Mouse (Mus musculus): ENCODE measurements at regions not wholly inside any gene's neighbourhood (a gene's known extent, or its start where the extent isn't known, plus 50 kb on each side); places are given as distances from the start of the nearest gene placed in this dataset.

DNA sequence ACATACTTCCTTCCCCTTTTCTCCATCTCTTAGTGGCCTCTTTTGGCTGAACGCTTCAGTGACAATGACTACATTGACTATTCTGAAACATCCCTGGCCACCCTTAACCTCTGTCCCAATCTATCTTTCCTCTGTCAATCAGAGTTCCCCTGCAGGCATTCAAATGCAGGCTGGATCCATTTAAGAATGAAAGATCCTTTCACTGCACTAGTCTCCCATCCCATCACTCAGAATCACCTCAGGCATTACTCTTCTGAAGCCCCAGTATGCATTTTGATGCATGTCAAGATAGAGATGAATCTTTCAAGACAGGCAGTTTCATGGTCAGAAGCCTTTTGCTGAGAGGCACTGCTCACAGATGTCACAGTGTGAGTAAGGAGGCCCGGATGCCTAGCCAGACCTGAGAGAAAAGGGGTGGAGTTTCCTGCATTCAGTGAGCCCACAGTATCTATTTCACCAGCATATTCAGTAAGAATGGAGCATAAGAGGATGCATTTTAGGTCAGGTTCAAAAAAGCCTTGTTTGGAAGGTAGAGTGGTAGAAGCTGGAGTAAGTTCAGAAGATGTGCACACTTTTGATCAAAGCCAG is 523.0 kb upstream of the Nrsn1 start:
- Histone ChIP-seq H3K27ac (peak overlapping the region; percentile 23; the same call in 1 of the 2 replicates), H3K9ac (no peak overlapping the region), H3K4me2 (replicated peaks) (no peak overlapping the region), H3K27me3 (no peaks in the 10 kb centered on the region), H3K4me3 (no peak overlapping the region), H3K4me1 (peaks cover 7% of the 10 kb centered on the region), H3K9me3 (replicated peaks) (no peaks in the 10 kb centered on the region), H3K36me3 (no peaks in the 10 kb centered on the region)
- 17% methylated on average over 2 of the region's 2 CpGs for WGBS
- ATAC-seq (ENCODE audit: low FRiP score): peak; percentile 50; the same call in 1 of the 2 replicates

- Histone ChIP-seq H3K4me1 (no peaks in the 10 kb centered on the region), H3K27me3 (no peaks in the 10 kb centered on the region), H3K4me3 (no peak overlapping the region), H3K9me3 (replicated peaks) (no peaks in the 10 kb centered on the region), H3K27ac (no peak overlapping the region), H3K36me3 (no peaks in the 10 kb centered on the region), H3K9ac (no peak overlapping the region), H3K4me2 (replicated peaks) (no peak overlapping the region)
- WGBS: 86% methylated on average over 5 of the region's 5 CpGs
- ATAC-seq (ENCODE audit: low FRiP score): no peak
These were observed 510.9 kb upstream of the Nrsn1 start for GRCm38 (mm10) chr13:25781161-25781560.

GRCm38 (mm10) chr13:25777706-25778105 is 507.4 kb upstream of the Nrsn1 start:
- no peak overlapping the region for H3K9ac ChIP-seq
- no peak for ATAC-seq (ENCODE audit: low FRiP score)
- H3K4me1 ChIP-seq: peaks cover 10% of the 10 kb centered on the region
- 89% methylated on average over 3 of the region's 3 CpGs for WGBS
- H3K36me3 ChIP-seq: no peaks in the 10 kb centered on the region
- H3K4me3 ChIP-seq: no peak overlapping the region
- no peaks in the 10 kb centered on the region for H3K27me3 ChIP-seq
- no peak overlapping the region for H3K4me2 ChIP-seq (replicated peaks)
- no peak overlapping the region for H3K27ac ChIP-seq
- no peaks in the 10 kb centered on the region for H3K9me3 ChIP-seq (replicated peaks)

GRCm38 (mm10) chr13:25774586-25775182 is 504.4 kb upstream of the Nrsn1 start:
- no peak overlapping the region for H3K9ac ChIP-seq
- H3K36me3 ChIP-seq: no peaks in the 10 kb centered on the region
- H3K9me3 ChIP-seq (replicated peaks): no peaks in the 10 kb centered on the region
- ATAC-seq (ENCODE audit: low FRiP score): no peak
- peak overlapping the region; percentile 66; the same call in 1 of the 2 replicates for H3K27ac ChIP-seq
- no peak overlapping the region for H3K4me3 ChIP-seq
- 65% methylated on average over 2 of the region's 2 CpGs for WGBS
- peaks cover 10% of the 10 kb centered on the region for H3K4me1 ChIP-seq
- no peak overlapping the region for H3K4me2 ChIP-seq (replicated peaks)
- H3K27me3 ChIP-seq: no peaks in the 10 kb centered on the region

DNA sequence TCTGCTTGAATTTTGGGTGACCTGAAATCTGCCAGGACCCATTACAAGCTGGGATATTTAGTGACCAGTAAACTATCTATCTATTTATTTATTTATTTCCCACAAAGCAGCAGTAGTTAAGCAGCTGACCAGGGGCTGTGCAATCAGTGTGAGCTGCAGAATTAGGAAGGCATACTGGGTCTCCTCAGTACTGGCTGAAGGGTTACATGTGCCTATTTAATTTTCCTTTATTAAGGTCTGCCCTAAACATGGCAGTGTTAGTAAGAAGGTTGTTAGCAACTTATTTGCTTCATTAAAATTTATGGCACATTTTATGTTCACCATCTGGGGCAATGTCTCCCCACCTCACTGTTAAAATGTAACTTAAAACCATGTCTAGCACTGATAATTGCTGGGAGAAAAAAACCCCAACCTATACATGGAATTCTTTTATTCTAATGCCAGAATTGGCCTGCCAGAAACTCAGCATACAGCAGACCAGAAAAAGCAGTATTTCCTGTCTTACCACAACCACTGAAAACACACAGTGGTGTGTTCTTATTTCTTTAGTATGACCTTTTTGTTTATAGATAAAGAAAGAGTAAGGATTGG is 484.3 kb upstream of the Nrsn1 start:
- Histone ChIP-seq H3K4me1 (peaks cover 10% of the 10 kb centered on the region; the same call in 1 of the 2 replicates), H3K9ac (no peak overlapping the region), H3K27ac (no peak overlapping the region), H3K9me3 (replicated peaks) (0 out of 2 replicates have a peak, but pooled peaks cover 5% of the 10 kb centered on the region), H3K27me3 (no peaks in the 10 kb centered on the region), H3K36me3 (no peaks in the 10 kb centered on the region), H3K4me3 (no peak overlapping the region), H3K4me2 (replicated peaks) (no peak overlapping the region)
- ATAC-seq (ENCODE audit: low FRiP score): no peak

- Histone ChIP-seq H3K36me3 (no peaks in the 10 kb centered on the region), H3K4me1 (peaks cover 10% of the 10 kb centered on the region; the same call in 1 of the 2 replicates), H3K9ac (no peak overlapping the region), H3K4me2 (replicated peaks) (no peak overlapping the region), H3K27me3 (no peaks in the 10 kb centered on the region), H3K4me3 (no peak overlapping the region), H3K27ac (peak overlapping the region; percentile 75), H3K9me3 (replicated peaks) (no peaks in the 10 kb centered on the region)
- WGBS: 46% methylated on average over 4 of the region's 4 CpGs
- peak; percentile 62; the same call in 1 of the 2 replicates for ATAC-seq (ENCODE audit: low FRiP score)
These were observed 481.1 kb upstream of the Nrsn1 start for GRCm38 (mm10) chr13:25751409-25751777.

- no peak overlapping the region for H3K9ac ChIP-seq
- H3K9me3 ChIP-seq (replicated peaks): no peaks in the 10 kb centered on the region
- H3K27me3 ChIP-seq: no peaks in the 10 kb centered on the region
- H3K4me1 ChIP-seq: peaks cover 10% of the 10 kb centered on the region; the same call in 1 of the 2 replicates
- peak overlapping the region; percentile 75 for H3K27ac ChIP-seq
- H3K36me3 ChIP-seq: no peaks in the 10 kb centered on the region
- ATAC-seq (ENCODE audit: low FRiP score): peak; percentile 94
- no peak overlapping the region for H3K4me2 ChIP-seq (replicated peaks)
- WGBS: 19% methylated on average over 8 of the region's 8 CpGs
- no peak overlapping the region for H3K4me3 ChIP-seq
These were observed 480.4 kb upstream of the Nrsn1 start for GRCm38 (mm10) chr13:25750460-25751408.

GRCm38 (mm10) chr13:25738601-25739000 is 468.3 kb upstream of the Nrsn1 start:
- no peaks in the 10 kb centered on the region for H3K36me3 ChIP-seq
- no peaks in the 10 kb centered on the region for H3K9me3 ChIP-seq (replicated peaks)
- no peaks in the 10 kb centered on the region for H3K4me1 ChIP-seq
- H3K4me2 ChIP-seq (replicated peaks): no peak overlapping the region
- no peak for ATAC-seq (ENCODE audit: low FRiP score)
- H3K4me3 ChIP-seq: no peak overlapping the region
- H3K27me3 ChIP-seq: no peaks in the 10 kb centered on the region
- 0 out of 2 replicates have a peak overlapping the region, but pooled peaks have one; percentile 12 for H3K27ac ChIP-seq
- no peak overlapping the region for H3K9ac ChIP-seq
- WGBS: 20% methylated on average over 2 of the region's 2 CpGs

DNA sequence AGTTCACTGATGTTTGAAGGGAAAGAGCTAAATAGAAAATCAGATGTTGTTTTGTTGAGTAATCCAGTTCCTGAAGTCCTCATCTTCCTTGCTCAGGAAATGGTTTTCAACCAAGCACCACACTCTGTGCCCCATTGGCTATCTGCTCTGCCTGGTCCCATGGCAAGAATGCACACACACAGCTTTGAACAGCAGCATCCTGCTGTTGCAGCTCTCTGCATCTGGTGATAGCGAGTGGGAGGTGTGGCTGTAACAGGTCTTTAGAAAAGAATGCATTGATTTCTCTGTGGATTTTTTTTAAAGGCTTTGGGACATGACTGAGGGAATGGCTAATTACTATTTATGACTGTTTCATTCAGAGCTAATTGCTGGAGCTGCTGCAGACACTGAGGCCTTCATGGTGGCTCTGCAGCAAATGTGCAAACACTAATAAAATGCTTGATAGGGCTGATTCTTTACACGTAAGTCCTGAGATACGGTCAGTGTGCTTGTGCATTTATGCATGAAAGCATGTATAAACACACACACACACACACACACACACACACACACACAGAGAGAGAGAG is 459.1 kb upstream of the Nrsn1 start:
- H3K9me3 ChIP-seq (replicated peaks): no peaks in the 10 kb centered on the region
- H3K27ac ChIP-seq: no peak overlapping the region
- H3K9ac ChIP-seq: no peak overlapping the region
- whole genome bisulfite sequencing: 35% methylated on average over 3 of the region's 3 CpGs
- no peak overlapping the region for H3K4me3 ChIP-seq
- 0 out of 2 replicates have a peak, but pooled peaks have one; percentile 40 for ATAC-seq (ENCODE audit: low FRiP score)
- no peaks in the 10 kb centered on the region for H3K36me3 ChIP-seq
- H3K27me3 ChIP-seq: no peaks in the 10 kb centered on the region
- H3K4me2 ChIP-seq (replicated peaks): no peak overlapping the region
- H3K4me1 ChIP-seq: peaks cover 15% of the 10 kb centered on the region

- Histone ChIP-seq H3K9ac (no peak overlapping the region), H3K4me1 (peaks cover 18% of the 10 kb centered on the region), H3K36me3 (no peaks in the 10 kb centered on the region), H3K9me3 (replicated peaks) (no peaks in the 10 kb centered on the region), H3K27me3 (no peaks in the 10 kb centered on the region), H3K4me3 (no peak overlapping the region), H3K4me2 (replicated peaks) (no peak overlapping the region), H3K27ac (peak overlapping the region; percentile 30; the same call in 1 of the 2 replicates)
- peak; percentile 60 for ATAC-seq (ENCODE audit: low FRiP score)
- 7% methylated on average over 1 of the region's 1 CpGs for WGBS
These were observed 457.3 kb upstream of the Nrsn1 start for GRCm38 (mm10) chr13:25727504-25728095.

GRCm38 (mm10) chr13:25722595-25723525 is 452.6 kb upstream of the Nrsn1 start:
- H3K9ac ChIP-seq: no peak overlapping the region
- H3K4me1 ChIP-seq: peaks cover 7% of the 10 kb centered on the region
- H3K4me3 ChIP-seq: no peak overlapping the region
- H3K4me2 ChIP-seq (replicated peaks): no peak overlapping the region
- H3K27me3 ChIP-seq: no peaks in the 10 kb centered on the region
- no peaks in the 10 kb centered on the region for H3K9me3 ChIP-seq (replicated peaks)
- H3K36me3 ChIP-seq: no peaks in the 10 kb centered on the region
- WGBS: 47% methylated on average over 4 of the region's 4 CpGs
- peak overlapping the region; percentile 82 for H3K27ac ChIP-seq
- peak; percentile 81 for ATAC-seq (ENCODE audit: low FRiP score)
